Mouse (Mus musculus): ENCODE measurements around the gene Uts2r.

The Uts2r gene

GRCm38 (mm10) chr11:121159971-121160370 is at the start of gene Uts2r:
Gene Uts2r (plus strand): TSS chr11:121160271.
- DNase-seq, result no peak

GRCm38 (mm10) chr11:121111051-121111450 is 49.0 kb upstream of the Uts2r start:
- DNase-seq, result no peak

DNA sequence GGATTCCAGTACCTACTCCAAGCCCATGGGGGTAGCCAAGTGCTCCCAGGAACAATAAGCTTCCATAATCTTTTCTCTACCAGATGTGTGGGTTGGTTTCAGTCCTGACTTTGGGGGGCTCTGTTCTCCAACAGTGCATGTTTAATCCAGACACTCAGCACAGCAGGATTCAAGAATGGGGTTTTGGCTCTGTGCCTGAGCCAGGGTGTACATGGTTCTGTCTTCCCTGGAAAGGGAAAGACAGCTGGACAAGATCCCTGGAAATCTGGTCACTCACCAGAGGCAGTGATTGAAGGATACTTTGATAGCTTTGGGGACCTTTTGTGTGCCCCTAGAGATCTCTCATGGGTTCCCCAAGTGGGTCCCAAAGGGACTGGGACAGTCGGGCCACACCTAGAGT is 48.5 kb upstream of the Uts2r start:
- no peak for DNase-seq

DNA sequence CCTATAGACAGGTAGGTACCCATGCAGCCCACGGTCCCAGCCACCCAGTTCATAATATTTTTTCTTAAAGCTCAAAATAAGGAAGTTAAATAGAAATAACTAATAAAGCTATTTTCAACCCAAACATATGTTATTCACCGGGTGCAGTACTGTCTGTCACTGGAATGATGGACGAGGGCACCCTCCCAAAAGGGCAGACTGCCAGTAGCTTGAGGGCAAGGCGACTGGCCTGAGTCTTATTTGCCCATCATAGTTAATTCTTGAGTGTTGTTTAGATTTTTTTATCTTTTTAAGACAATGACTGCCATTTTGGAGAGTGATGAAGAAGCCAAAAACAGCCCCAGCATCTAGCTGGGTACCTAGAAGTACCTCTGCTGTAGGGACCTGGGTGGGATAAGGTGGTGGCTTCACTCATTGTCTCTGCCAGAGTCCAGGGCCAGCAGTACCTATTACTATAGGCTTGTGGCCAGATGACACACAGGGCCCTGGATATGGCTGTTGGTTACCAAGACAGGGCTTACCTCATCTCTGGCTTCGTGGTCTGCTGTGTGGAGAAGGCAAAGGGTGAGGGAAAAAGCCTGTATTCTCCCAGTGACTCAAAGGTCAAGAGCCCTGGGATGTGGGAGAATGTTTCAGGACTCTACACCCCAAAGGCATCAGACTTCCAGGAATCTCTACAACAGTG is 47.8 kb upstream of the Uts2r start:
- DNase-seq, result no peak

DNA sequence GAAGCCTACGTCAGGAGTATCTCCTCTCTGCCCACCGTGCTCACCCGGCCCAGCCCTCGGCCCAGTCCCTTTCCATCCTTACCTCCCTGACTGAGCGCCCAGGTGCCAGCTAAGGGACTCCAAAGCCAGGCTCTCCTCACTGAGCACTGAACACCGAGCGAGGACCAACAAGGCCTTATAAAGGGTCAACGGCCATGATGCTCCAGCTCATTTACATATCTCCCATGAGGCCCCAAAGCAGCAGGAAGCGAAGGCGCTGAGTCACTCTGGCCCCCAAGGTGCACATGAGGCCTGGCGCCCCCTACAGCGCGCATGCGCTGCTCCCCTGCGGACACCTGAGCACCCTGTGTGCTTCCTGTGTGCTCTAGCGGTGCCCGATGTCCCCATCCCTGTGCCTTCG is 42.0 kb upstream of the Uts2r start:
- no peak for DNase-seq

DNA sequence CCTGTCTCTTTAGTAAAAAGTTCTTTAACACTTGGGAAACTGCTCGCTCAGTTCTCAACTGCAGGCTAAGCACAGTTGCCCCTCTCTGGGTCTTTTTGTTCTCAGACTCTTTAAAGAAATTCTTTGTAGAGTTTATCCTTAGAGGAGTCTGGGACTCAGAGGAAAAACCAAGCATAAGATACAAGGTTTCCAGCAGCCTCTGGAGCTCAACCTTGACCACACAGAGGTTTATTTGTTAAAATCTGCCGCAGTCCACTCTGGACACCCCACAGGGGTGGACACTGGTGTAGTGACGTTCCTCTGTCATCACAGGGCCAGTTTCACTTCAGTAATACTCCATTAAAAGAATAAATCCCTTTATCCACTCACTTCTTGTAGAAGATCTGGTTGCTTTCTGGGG is 41.5 kb upstream of the Uts2r start, which contains the start of gene Tex19.2:
Gene Tex19.2, minus strand, starts transcription at position 101 of the 400 bp plus-strand sequence.
- no peak for DNase-seq

DNA sequence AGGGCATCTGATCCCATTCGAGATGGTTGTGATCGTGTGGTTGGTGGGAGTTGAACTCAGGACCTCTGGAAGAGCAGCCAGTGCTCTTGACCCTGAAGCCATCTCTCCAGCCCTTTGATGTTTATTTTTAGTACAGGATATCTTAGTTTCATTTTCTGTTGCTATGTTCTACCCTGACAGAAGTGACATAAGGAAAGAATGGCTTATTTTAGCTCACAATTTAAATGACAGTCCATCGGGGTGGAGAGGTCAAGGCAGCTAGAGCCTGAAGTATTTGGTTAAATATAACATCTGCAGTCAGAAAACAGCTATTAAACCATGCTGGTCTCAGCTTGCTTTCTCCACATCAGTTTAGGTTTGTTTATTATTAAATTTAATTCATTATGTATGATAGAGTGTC is 38.9 kb upstream of the Uts2r start:
- no peak for DNase-seq

DNA sequence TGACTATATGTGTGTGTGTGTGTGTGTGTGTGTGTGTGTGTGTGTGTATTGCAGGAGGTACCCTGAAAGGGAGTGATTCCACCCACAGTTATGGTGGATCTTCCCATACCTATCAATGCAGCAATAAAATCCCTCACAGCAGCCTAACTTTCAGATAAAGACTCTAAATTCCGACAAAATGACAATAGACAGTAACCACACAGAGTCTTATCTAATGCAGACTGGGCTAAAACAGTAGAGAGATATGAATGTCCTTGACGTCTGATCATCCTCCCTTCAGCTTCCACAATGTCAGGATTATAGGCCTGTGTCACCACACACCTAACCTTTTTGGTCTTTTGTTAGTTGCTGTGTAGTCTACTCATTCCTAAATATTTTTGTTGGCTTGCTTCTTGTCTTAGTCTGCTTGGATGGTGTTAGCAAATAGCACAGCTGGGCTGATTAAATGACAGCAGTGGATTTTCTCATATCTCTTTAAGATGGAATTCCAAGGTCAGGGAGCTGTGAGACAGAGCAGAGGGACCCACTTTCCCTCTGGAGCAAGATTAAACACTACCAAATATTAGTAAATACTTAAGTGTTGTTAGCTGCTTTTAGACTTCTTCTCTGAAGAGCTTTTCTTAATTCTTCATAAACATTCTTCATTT is 37.9 kb upstream of the Uts2r start:
- DNase-seq, result no peak

- no peak for DNase-seq
Measured at GRCm38 (mm10) chr11:121123438-121123837, 36.6 kb upstream of the Uts2r start.

DNA sequence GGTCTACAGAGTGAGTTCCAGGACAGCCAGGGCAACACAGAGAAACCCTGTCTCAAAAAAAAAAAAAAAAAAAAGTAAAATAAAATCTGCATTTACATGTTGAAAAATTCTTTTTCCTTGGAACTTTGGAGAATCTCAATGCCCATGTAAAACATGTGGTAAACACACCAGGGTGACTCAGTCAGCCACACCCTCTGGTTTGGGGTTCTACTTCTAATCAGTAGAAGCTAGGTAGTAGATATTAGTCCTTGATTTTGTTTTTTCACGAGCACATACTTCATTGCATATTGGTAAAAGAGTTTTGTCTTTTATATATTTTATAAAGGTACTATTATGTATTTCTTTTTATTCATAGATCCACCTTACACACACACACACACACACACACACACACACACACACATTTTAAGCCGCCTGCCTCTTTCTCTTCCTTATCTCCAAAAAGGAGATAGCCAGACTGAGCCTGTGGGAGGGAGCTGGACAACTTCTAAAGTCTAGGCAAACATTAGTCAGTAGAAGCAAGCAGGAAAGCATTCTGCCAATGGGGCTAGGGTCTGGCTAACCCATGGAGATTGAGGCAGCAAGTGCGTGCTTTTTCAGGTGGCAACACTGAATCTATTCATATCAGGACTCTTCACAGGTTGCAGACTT is 34.4 kb upstream of the Uts2r start:
- DNase-seq, result no peak

- DNase-seq, result no peak
Measured at GRCm38 (mm10) chr11:121126395-121126794, 33.7 kb upstream of the Uts2r start.

DNA sequence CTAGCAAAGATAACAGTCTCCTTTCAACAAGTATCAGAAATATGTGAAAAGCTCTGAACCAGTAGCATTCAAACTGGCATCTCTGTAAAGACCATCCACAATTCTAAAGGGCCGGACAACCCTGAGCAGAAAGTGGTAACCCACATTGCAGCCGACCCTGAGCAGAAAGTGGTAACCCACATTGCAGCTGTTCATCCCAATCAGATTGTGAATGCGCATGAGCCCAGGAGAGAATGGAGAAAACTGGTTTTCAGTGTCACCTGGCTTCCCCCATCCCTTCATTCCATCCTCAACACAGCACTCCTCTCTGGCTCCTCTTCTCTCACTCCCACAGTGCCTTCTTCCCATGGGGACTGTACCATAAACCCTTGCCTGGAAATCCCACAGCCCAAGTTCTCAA is 32.6 kb upstream of the Uts2r start:
- no peak for DNase-seq

- no peak for DNase-seq
Measured at GRCm38 (mm10) chr11:121129616-121130015, 30.5 kb upstream of the Uts2r start.

DNA sequence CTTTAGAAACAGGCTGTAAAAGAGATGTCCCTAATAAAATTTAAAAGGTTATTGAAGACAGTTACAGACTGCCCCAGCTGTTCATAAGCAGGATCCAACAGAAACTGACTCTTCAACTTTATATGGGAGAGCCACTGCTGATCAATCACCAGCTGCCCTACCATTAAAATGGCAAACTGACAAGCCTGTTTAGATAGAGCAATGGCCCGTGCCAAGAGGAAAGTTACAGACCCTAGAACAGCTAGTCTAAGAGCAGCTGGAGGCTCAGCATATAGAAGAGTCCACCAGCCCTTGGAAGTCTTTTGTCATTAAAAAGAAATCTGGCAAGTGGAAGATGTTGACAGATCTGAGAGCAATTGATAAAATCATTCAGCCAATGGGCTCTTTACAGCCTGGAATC is 25.5 kb upstream of the Uts2r start:
- no peak for DNase-seq

DNA sequence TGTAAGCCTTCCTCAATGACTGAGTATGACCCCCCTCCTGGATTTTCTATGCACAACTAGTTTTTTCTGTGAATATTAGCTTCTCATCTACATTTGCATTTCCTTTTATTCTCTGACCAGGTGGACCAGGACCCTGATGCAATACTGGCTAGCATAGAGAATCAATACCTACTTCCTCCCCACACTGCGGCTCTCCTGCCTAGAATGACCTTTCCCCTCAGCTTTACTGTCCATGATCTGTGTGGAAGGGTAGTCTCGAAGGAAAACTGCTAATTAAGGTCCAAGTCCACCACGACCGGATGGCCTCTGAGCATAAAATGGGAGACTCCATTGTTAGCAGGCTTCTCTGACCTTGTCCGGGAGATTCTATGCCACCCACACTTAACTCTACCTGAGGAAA is 22.4 kb upstream of the Uts2r start:
- DNase-seq, result no peak

DNA sequence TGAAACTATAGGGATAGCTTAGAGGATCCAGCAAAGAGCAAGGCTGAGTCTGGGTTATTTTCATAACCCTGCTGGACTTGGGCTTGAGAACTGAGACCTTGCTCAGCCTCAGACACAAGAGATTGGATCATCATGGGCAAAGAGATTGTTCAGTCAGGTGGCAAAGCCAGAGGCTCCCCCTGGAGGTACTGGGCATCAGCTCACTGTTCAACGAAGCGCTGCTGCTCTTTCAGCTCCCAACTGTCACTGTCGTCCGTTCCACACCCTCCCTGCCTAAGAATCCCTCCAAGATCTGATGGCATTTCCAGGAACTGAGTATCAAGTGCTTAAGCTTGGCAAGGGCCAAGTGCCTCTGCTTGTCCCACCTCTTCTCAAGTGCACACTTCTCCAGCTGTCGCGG is 21.3 kb upstream of the Uts2r start:
- DNase-seq, result no peak

DNA sequence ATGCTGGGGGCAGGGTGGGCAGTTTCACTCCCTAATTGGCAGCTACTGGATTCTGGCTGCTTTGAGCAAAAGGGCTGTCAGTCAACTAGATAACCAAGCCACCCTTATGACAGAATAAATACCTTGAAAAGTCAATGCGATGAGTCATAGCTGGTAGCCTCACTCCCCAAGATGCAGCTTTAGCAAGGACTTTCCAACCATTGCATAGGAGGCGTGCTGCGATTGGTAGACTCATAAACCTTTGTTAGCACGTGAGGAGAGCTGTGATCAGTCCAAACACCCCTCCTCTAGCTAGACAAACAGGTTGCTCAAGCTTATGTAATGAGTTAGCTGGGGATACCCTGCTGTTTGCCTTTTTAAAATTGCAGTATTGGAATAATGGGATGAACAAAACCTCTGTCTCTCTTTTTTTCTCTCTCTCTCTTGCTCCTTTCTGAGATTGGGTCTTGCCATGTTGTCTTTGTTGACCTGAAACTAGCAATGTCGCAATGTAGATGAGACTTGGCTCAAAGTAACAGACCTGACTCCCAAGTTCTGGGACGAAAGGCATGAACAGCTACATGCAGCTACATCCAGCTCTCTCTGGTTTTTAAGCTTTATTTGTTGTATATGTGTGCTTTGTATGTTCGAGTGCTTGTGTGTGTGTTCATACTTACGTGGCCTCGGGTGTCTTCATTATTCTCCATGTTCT is 16.6 kb upstream of the Uts2r start:
- no peak for DNase-seq

DNA sequence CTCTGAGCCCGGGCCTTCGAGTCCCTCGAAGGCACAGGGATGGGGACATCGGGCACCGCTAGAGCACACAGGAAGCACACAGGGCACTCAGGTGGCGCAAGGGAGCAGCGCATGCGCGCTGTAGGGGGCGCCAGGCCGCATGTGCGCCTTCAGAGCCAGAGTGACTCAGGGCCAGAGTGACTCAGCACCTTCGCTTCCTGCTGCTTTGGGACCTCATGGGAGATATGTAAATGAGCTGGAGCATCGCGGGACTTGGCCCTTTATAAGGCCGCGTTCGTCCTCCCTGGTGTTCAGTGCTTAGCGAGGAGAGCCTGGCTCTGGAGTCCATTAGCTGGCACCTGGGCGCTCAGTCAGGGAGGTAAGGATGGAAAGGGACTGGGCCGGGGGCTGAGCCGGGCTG is 14.2 kb upstream of the Uts2r start, which contains the start of gene Tex19.1:
Gene Tex19.1, plus strand, starts transcription at position 279 of the 400 bp plus-strand sequence.
- DNase-seq, result no peak

- no peak for DNase-seq
Measured at GRCm38 (mm10) chr11:121148193-121148592, 11.9 kb upstream of the Uts2r start.

GRCm38 (mm10) chr11:121154203-121154602 is 5.9 kb upstream of the Uts2r start:
- DNase-seq, result no peak

GRCm38 (mm10) chr11:121156411-121156891 is 3.6 kb upstream of the Uts2r start:
- DNase-seq, result no peak

DNA sequence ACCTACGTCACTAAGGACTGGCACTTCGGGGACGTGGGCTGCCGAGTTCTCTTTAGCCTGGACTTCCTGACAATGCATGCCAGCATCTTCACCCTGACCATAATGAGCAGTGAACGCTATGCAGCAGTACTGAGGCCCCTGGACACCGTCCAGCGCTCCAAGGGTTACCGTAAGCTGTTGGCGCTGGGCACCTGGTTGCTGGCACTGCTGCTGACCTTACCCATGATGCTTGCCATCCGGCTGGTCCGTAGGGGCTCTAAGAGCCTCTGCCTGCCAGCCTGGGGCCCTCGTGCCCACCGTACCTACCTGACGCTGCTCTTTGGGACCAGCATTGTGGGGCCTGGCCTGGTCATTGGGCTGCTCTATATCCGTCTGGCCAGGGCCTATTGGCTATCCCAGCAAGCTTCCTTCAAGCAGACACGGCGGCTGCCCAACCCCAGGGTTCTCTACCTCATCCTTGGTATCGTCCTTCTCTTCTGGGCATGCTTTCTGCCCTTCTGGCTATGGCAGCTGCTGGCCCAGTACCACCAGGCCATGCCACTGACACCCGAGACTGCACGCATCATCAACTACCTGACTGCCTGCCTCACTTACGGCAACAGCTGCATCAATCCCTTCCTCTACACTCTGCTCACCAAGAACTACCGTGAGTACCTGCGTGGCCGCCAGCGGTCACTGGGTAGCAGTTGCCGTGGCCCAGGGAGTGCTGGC is 720 bp downstream of the Uts2r start:
- no peak for DNase-seq

DNA sequence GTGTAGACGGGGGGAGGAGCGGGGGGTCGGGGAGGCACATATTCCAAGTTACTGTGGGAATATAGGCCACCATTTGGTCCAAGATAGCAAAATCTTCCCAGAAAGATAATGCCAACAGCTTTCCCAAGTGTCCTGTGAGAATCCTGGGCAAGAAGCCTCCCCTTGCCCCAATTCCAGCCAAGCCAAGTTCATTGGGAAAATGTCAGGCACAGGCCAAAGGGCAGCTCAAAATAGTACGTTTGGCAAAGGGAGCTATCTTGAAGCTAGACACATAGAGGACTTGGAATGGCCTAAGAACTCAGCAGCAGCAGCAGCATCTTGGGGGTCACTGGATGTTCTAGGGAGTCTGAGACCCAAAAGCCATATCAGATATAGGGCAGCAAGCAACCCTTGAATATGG is 3.7 kb downstream of the Uts2r start:
- DNase-seq, result no peak
